Comparison of ENCODE assay signal across 1 mouse cellular context in the genomic region with DNA sequence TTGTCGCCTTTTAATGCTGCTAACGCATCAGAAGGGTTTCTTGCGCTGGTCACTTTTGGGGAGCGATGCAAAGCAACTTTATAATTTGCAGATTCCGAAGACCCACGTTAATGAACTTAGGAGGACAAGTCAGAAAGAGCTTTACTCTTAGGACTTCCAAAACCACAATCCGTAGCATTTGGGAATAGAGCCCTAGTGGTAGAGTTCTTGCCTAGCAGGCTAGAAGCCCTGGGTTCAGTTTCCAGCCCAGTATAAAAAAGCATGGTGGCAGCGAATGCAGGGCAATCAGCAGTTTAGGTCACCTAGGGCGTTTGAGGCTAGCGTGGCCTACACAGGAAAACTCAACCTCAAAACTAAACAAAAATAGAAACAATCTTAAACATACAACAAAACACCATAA.
TF ChIP-seq lines count a peak whose summit lies in the region.

No protein-coding gene starts in this region.

TF ChIP-seq in MEL, 35 proteins besides CTCF, POLR2A, EP300 and RAD21:
- TF ChIP-seq MXI1 (IDR thresholded peaks at IDR 0.05; ENCODE audit: low read depth, low read length) (no peak), MYB (IDR thresholded peaks at IDR 0.05; ENCODE audit: low read depth, low read length) (no peak), KAT2A (conservative IDR thresholded peaks at IDR 0.05; ENCODE audit: low read depth, low read length) (no peak), NRF1 (IDR thresholded peaks at IDR 0.05; ENCODE audit: insufficient read depth, low read depth, low read length, poor library complexity, severe bottlenecking) (no peak), TAL1 (IDR thresholded peaks at IDR 0.05; ENCODE audit: low read length) (no peak), UBTF (IDR thresholded peaks at IDR 0.05; ENCODE audit: borderline replicate concordance, insufficient read depth, low read depth, low read length) (no peak), USF2 (IDR thresholded peaks at IDR 0.05; ENCODE audit: borderline replicate concordance in 1 of 2, insufficient read depth in 1 of 2, low read depth in 1 of 2, low read length in 2 of 2) (no peak), USF1 (IDR thresholded peaks at IDR 0.05; ENCODE audit: low read depth, low read length) (no peak), NELFE (IDR thresholded peaks at IDR 0.05; ENCODE audit: low read depth, low read length) (no peak), ZNF384 (IDR thresholded peaks at IDR 0.05; ENCODE audit: low read depth, low read length) (no peak), MYC (IDR thresholded peaks at IDR 0.05; ENCODE audit: low read depth, low read length) (no peak), POLR2AphosphoS2 (IDR thresholded peaks at IDR 0.05; ENCODE audit: low read length) (no peak), JUND (IDR thresholded peaks at IDR 0.05; ENCODE audit: low read depth, low read length) (no peak), RCOR1 (IDR thresholded peaks at IDR 0.05; ENCODE audit: low read depth, low read length) (no peak), ZMIZ1 (IDR thresholded peaks at IDR 0.05; ENCODE audit: low read depth, low read length) (no peak), TBP (IDR thresholded peaks at IDR 0.05; ENCODE audit: low read depth, low read length) (no peak), ETS1 (IDR thresholded peaks at IDR 0.05; ENCODE audit: low read depth, low read length) (no peak), HCFC1 (IDR thresholded peaks at IDR 0.05; ENCODE audit: low read depth, low read length) (no peak), GATA1 (IDR thresholded peaks at IDR 0.05; ENCODE audit: low read depth, low read length) (no peak), MAZ (IDR thresholded peaks at IDR 0.05; ENCODE audit: low read depth, low read length) (no peak)
